Mouse (Mus musculus) CH12.LX (cell line): ENCODE measurements around the gene Egfl8. TPM values are rescaled to one million over a fixed set of nuclear protein-coding genes. Genes with fewer than 3 reads are reported as not detected.

Source experiments
- DNase-seq: peaks from one replicate; pipeline ENCODE4 v3.0.0-alpha.2; 2013; ENCODE audit errors: extremely low read depth
- H3K27ac ChIP-seq: 2 replicates; pipeline ENCODE4 v1.5.1; 2012; ENCODE audit warnings: low read depth, mild to moderate bottlenecking, control low read depth, moderate library complexity; ENCODE audit not compliant: insufficient read depth
- H3K27me3 ChIP-seq: replicated peaks from 2 replicates; pipeline ENCODE3; 2012; ENCODE audit warnings: inconsistent platforms
- H3K36me3 ChIP-seq, 2 experiments: replicated peaks in 1 of 2; 2 replicates each; pipeline versions ENCODE3 to v1.6.1; 2012; ENCODE audit warnings: inconsistent platforms in 1 of 2, low read length in 1 of 2, mild to moderate bottlenecking in 1 of 2, mixed read lengths in 1 of 2, moderate library complexity in 1 of 2; ENCODE audit not compliant: control insufficient read depth in 1 of 2, insufficient read depth in 1 of 2
- H3K4me1 ChIP-seq, 2 experiments: 2 replicates each; pipeline ENCODE4 v1.6.1; 2012; ENCODE audit warnings: inconsistent platforms in 1 of 2, moderate library complexity in 1 of 2; ENCODE audit not compliant: insufficient read depth in 2 of 2, control insufficient read depth in 1 of 2
- H3K4me2 ChIP-seq: 2 replicates; pipeline ENCODE4 v1.6.1; 2012; ENCODE audit warnings: low read depth, mild to moderate bottlenecking, control low read depth; ENCODE audit not compliant: poor library complexity, insufficient read depth, severe bottlenecking
- H3K4me3 ChIP-seq, 3 experiments: fragments of 150-350 bp in 1 of 3; sonication (generic) in 1 of 3; replicated peaks in 1 of 3; 2 replicates each; pipeline versions ENCODE3 to v1.5.1; 2011 to 2012; ENCODE audit warnings: low read depth in 2 of 3, low read length in 2 of 3, mild to moderate bottlenecking in 2 of 3, moderate library complexity in 2 of 3, control low read depth in 1 of 3, improper control_type of control experiment in 1 of 3, inconsistent platforms in 1 of 3, mixed read lengths in 1 of 3; ENCODE audit not compliant: poor library complexity in 1 of 3
- H3K79me2 ChIP-seq: replicated peaks from 2 replicates; pipeline ENCODE4 v1.6.1; 2012; ENCODE audit warnings: mild to moderate bottlenecking, moderate library complexity; ENCODE audit not compliant: control insufficient read depth, poor library complexity, insufficient read depth, severe bottlenecking; ENCODE audit errors: extremely low read depth
- H3K9ac ChIP-seq: 2 replicates; pipeline ENCODE4 v1.6.1; 2012; ENCODE audit warnings: low read depth, mild to moderate bottlenecking, control low read depth, moderate library complexity; ENCODE audit not compliant: insufficient read depth
- H3K9me3 ChIP-seq: replicated peaks from 2 replicates; pipeline ENCODE3; 2012; ENCODE audit warnings: low read length, inconsistent platforms, mixed read lengths
- BHLHE40 ChIP-seq: IDR thresholded peaks from 2 replicates; pipeline ENCODE4 v1.6.1; 2011; ENCODE audit warnings: mild to moderate bottlenecking, low read depth, low read length, improper control_type of control experiment
- CHD1 ChIP-seq: IDR thresholded peaks from 2 replicates; pipeline ENCODE4 v1.6.1; 2012; ENCODE audit warnings: low read depth, low read length, improper control_type of control experiment, inconsistent platforms
- CHD2 ChIP-seq: IDR thresholded peaks from 2 replicates; pipeline ENCODE4 v1.6.1; 2011; ENCODE audit warnings: low read length, improper control_type of control experiment
- CTCF ChIP-seq, 2 experiments: IDR thresholded peaks in 1 of 2; conservative IDR thresholded peaks in 1 of 2; 2 replicates each; pipeline ENCODE4 v1.5.1; 2011 to 2012; ENCODE audit warnings: low read depth in 2 of 2, low read length in 2 of 2, improper control_type of control experiment in 1 of 2, inconsistent platforms in 1 of 2, mild to moderate bottlenecking in 1 of 2, moderate library complexity in 1 of 2
- E2F4 ChIP-seq: IDR thresholded peaks from 2 replicates; pipeline ENCODE4 v1.6.1; 2011; ENCODE audit warnings: low read depth, low read length, improper control_type of control experiment; ENCODE audit not compliant: insufficient replicate concordance
- ELF1 ChIP-seq: IDR thresholded peaks from 2 replicates; pipeline ENCODE4 v1.6.1; 2014; ENCODE audit warnings: low read depth, mild to moderate bottlenecking, inconsistent platforms, low read length, improper control_type of control experiment
- ETS1 ChIP-seq: conservative IDR thresholded peaks from 2 replicates; pipeline ENCODE4 v1.6.1; 2012; ENCODE audit warnings: low read depth, mild to moderate bottlenecking, inconsistent platforms, low read length, improper control_type of control experiment, moderate library complexity
- GABPA ChIP-seq: IDR thresholded peaks from 2 replicates; pipeline ENCODE4 v1.6.1; 2012; ENCODE audit warnings: low read depth, low read length, improper control_type of control experiment, inconsistent platforms; ENCODE audit not compliant: insufficient replicate concordance
- HCFC1 ChIP-seq: IDR thresholded peaks from 2 replicates; pipeline ENCODE4 v1.6.1; 2012; ENCODE audit warnings: low read depth, mild to moderate bottlenecking, inconsistent platforms, low read length, improper control_type of control experiment
- JUN ChIP-seq: IDR thresholded peaks from 2 replicates; pipeline ENCODE4 v1.6.1; 2011; ENCODE audit warnings: low read depth, mild to moderate bottlenecking, low read length, improper control_type of control experiment, moderate library complexity; ENCODE audit not compliant: insufficient read depth
- MAFK ChIP-seq: IDR thresholded peaks from 2 replicates; pipeline ENCODE4 v1.6.1; 2011; ENCODE audit warnings: low read length, improper control_type of control experiment; ENCODE audit not compliant: insufficient replicate concordance
- MAZ ChIP-seq: IDR thresholded peaks from 2 replicates; pipeline ENCODE4 v1.6.1; 2012; ENCODE audit warnings: low read depth, mild to moderate bottlenecking, inconsistent platforms, low read length, improper control_type of control experiment, moderate library complexity
- MEF2A ChIP-seq: IDR thresholded peaks from 2 replicates; pipeline ENCODE4 v1.6.1; 2014; ENCODE audit warnings: low read depth, mild to moderate bottlenecking, inconsistent platforms, low read length, improper control_type of control experiment, borderline replicate concordance
- MXI1 ChIP-seq: IDR thresholded peaks from 2 replicates; pipeline ENCODE4 v1.6.1; 2011; ENCODE audit warnings: mild to moderate bottlenecking, low read depth, low read length, improper control_type of control experiment
- NELFE ChIP-seq: IDR thresholded peaks from 2 replicates; pipeline ENCODE4 v1.6.1; 2011; ENCODE audit warnings: low read depth, low read length, improper control_type of control experiment
- NRF1 ChIP-seq: IDR thresholded peaks from 2 replicates; pipeline ENCODE4 v1.6.1; 2014; ENCODE audit warnings: low read depth, mild to moderate bottlenecking, inconsistent platforms, low read length, improper control_type of control experiment, moderate library complexity
- POLR2A ChIP-seq: IDR thresholded peaks from 2 replicates; pipeline ENCODE4 v1.6.1; 2011; ENCODE audit warnings: low read depth, mild to moderate bottlenecking, improper control_type of control experiment, low read length
- RAD21 ChIP-seq: IDR thresholded peaks from 2 replicates; pipeline ENCODE4 v1.6.1; 2011; ENCODE audit warnings: low read depth, mild to moderate bottlenecking, low read length, improper control_type of control experiment, moderate library complexity
- RCOR1 ChIP-seq: conservative IDR thresholded peaks from 2 replicates; pipeline ENCODE4 v1.6.1; 2012; ENCODE audit warnings: low read depth, mild to moderate bottlenecking, inconsistent platforms, low read length, improper control_type of control experiment
- SIN3A ChIP-seq: IDR thresholded peaks from 2 replicates; pipeline ENCODE4 v1.6.1; 2012; ENCODE audit warnings: low read length, improper control_type of control experiment, inconsistent platforms
- SMC3 ChIP-seq: IDR thresholded peaks from 2 replicates; pipeline ENCODE4 v1.6.1; 2011; ENCODE audit warnings: low read depth, low read length, improper control_type of control experiment
- TBP ChIP-seq: conservative IDR thresholded peaks from 2 replicates; pipeline ENCODE4 v1.6.1; 2011; ENCODE audit warnings: low read depth, low read length, improper control_type of control experiment
- TCF12 ChIP-seq: IDR thresholded peaks from 2 replicates; pipeline ENCODE4 v1.6.1; 2014; ENCODE audit warnings: low read depth, mild to moderate bottlenecking, inconsistent platforms, low read length, improper control_type of control experiment
- UBTF ChIP-seq: IDR thresholded peaks from 2 replicates; pipeline ENCODE4 v1.6.1; 2012; ENCODE audit warnings: low read depth, mild to moderate bottlenecking, inconsistent platforms, low read length, improper control_type of control experiment, moderate library complexity
- USF1 ChIP-seq: IDR thresholded peaks from 2 replicates; pipeline ENCODE4 v1.6.1; 2014; ENCODE audit warnings: low read depth, mild to moderate bottlenecking, inconsistent platforms, low read length, improper control_type of control experiment
- USF2 ChIP-seq: conservative IDR thresholded peaks from 2 replicates; pipeline ENCODE4 v1.6.1; 2011; ENCODE audit warnings: low read depth, low read length, improper control_type of control experiment
- ZC3H11A ChIP-seq: IDR thresholded peaks from 2 replicates; pipeline ENCODE4 v1.6.1; 2012; ENCODE audit warnings: low read depth, mild to moderate bottlenecking, inconsistent platforms, low read length, improper control_type of control experiment
- ZKSCAN1 ChIP-seq: IDR thresholded peaks from 2 replicates; pipeline ENCODE4 v1.6.1; 2012; ENCODE audit warnings: low read depth, inconsistent platforms, low read length, improper control_type of control experiment, borderline replicate concordance
- dilution Hi-C: fragments of 300-500 bp; cut with MboI; formaldehyde crosslinking; loops from 2 replicates; pipeline ENCODE4 v1.14.3; 2020; ENCODE audit warnings: low sequenced_read_pairs; ENCODE audit not compliant: extremely low pct_unique_long_range_greater_than_20kb, extremely low pct_ligation_motif_present
- in situ Hi-C: fragments of 300-500 bp; cut with MboI; formaldehyde crosslinking; loops from 3 replicates; pipeline ENCODE4 v1.14.3; 2019; ENCODE audit warnings: low sequenced_read_pairs, low pct_ligation_motif_present, low pct_unique_long_range_greater_than_20kb, mixed read lengths
- polyA plus RNA-seq: library from polyadenylated mRNA; unstranded; fragments of >175 nt; gene quantifications from 2 replicates; pipeline ENCODE4 v1.2.1, GENCODE M21; 2012; ENCODE audit warnings: low read depth; ENCODE audit not compliant: insufficient read length
- total RNA-seq, 2 experiments: library from RNA; depleted of rRNA; stranded (reverse); fragments of 300-350 nt in 1 of 2; fragments of >200 nt in 1 of 2; gene quantifications; 2 replicates each; pipeline ENCODE4 v1.2.3; 2012 to 2014

Gene Egfl8
- total and polyA plus RNA-seq, 3 experiments, result not detected

DNA sequence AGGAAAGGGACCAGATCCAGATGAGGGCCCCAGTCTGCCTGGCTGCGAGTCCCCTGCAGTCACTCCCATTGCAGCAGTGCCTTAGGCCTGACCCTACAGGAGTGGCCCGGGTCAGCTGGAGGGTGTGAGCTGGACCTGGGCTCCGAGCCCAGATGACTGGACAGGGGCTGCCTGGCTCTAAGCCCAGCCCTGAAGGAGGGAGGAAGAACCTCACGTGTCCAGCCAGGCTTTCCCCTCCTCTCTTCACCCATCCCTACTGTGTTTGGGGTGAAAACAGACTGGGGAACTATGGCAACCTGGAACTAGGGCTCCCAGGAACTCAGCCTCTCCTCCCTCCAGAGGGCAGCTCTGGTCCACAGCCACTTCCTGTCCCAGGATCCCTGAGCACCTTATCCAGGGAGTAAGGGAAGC lies 39.8 kb upstream of the Egfl8 start:
- H3K9ac ChIP-seq, result no peak overlapping the region
- TF ChIP-seq NRF1 (no peak), ZC3H11A (no peak), RCOR1 (no peak), TBP (no peak), USF1 (no peak), RAD21 (no peak), MAFK (no peak), CHD2 (no peak), MXI1 (no peak), MEF2A (no peak), TCF12 (no peak), UBTF (no peak), BHLHE40 (no peak), CTCF (conservative IDR thresholded peaks at IDR 0.05 in 1 of 2, IDR thresholded peaks at IDR 0.05 in 1 of 2; ENCODE audit: low read depth in 2 of 2, low read length in 2 of 2) (no peak), E2F4 (no peak), SMC3 (no peak), ETS1 (no peak), JUN (no peak), ELF1 (no peak), USF2 (no peak)
- in situ Hi-C loops (no loop called here), dilution Hi-C loops (no loop called here)
- H3K4me2 ChIP-seq, result no peak overlapping the region
- peaks cover 41 to 62% of the 10 kb centered on the region in 2 experiments for H3K36me3 ChIP-seq
- H3K4me3 ChIP-seq, result no peak overlapping the region
- no peaks in the 10 kb centered on the region for H3K79me2 ChIP-seq
- no peaks in the 10 kb centered on the region; a peak in 1 of 4 replicates for H3K4me1 ChIP-seq
- H3K9me3 ChIP-seq, result no peaks in the 10 kb centered on the region
- H3K27me3 ChIP-seq, result peaks cover 16% of the 10 kb centered on the region
- no peak for DNase-seq
- H3K27ac ChIP-seq, result no peak overlapping the region

DNA sequence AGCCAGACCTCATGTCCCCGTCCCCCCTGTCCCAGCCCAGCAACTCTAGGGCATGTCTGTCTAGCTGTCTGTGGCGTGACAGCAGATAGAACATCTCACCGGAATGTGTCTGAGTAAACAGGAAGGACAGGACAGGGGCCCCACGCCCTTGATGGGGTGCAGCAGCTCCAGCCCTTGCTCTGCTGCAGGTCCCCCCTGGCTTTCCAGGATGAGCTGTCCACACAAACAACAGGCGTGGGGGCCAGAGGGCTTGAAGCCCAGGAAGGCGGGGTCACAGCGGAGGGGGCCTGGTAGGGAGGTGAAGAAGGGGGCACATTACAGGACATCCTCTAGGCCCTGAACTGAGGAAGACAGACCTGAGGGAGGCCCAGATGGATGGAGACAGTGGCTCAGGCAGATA lies 39.4 kb upstream of the Egfl8 start:
- DNase-seq, result no peak
- dilution Hi-C loops (no loop called here), in situ Hi-C loops (no loop called here)
- TF ChIP-seq ZKSCAN1 (no peak), MAZ (no peak), HCFC1 (no peak), MEF2A (no peak), E2F4 (no peak), CHD1 (no peak), NELFE (no peak), TBP (no peak), MAFK (no peak), GABPA (no peak), SIN3A (no peak), POLR2A (no peak), RAD21 (no peak), ELF1 (no peak), RCOR1 (no peak), MXI1 (no peak), CTCF (conservative IDR thresholded peaks at IDR 0.05 in 1 of 2, IDR thresholded peaks at IDR 0.05 in 1 of 2; ENCODE audit: low read depth in 2 of 2, low read length in 2 of 2) (no peak)
- Histone ChIP-seq H3K9me3 (no peaks in the 10 kb centered on the region), H3K27me3 (peaks cover 12% of the 10 kb centered on the region), H3K4me3 (no peak overlapping the region), H3K27ac (no peak overlapping the region), H3K36me3 (peaks cover 45 to 66% of the 10 kb centered on the region in 2 experiments), H3K79me2 (no peaks in the 10 kb centered on the region), H3K4me1 (no peaks in the 10 kb centered on the region), H3K4me2 (no peak overlapping the region), H3K9ac (no peak overlapping the region)
